Mouse (Mus musculus): ENCODE data around the gene Efna3. TPM values are rescaled to one million over a fixed set of nuclear protein-coding genes. Genes with fewer than 3 reads are reported as not detected.

The Efna3 gene
- polyA plus RNA-seq, 1 experiment from 2014 or later = 11.5 TPM

DNA sequence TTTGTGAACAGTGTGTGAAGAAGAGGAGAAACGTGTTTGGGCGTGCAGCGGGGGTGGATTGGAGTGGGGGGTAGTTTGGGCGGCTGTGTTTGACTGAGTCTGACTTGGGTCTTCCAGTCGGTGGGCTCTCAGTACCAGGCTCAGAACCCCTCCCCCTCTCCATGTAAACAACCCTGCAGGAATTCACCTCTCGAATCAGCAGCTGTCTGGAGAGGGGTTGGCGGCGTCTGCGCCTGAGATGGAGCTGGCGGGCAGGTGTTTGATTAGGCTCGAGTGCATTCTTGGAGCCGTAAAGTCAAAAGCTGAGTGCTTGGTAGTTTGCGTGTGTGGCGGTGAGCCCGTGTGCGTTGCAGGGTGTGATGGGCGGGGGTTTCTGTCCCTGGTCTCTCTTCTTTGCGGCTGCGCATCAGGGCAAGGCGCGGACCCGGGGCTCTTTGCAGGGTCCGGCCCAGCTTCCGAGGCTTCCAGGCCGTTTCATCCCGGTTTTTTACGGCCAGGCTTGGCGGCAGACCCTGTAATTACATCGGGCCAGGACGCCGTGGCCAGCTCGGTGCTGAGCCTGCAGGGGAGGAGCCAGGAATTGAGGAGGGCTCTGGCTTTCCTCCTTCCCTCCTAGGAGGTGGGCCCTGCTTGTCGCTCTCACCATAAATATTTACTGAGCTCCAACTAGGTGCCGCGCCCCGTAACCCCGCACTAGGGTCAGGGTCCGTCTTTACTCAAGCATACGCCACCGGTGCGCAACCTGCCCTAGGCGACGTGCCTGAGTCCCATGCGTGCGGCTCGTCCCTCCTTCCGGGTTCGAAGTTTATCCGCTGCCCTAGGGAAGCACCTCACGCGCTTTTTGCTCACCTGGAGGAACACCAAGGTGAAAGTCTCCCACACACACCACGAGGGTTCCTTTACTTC, 41.9 kb downstream of the Efna3 start, which contains the start of gene Efna1:
TSS of gene Efna1 (minus strand) at position 537 of the 906 bp plus-strand sequence.
- ATAC-seq (ENCODE audit: low FRiP score, low TSS enrichment) = peak; percentile 44
- H3K4me2 ChIP-seq (replicated peaks; ENCODE audit: low read depth, low read length) = peak within 1 kb of the TSS; percentile 91

DNA sequence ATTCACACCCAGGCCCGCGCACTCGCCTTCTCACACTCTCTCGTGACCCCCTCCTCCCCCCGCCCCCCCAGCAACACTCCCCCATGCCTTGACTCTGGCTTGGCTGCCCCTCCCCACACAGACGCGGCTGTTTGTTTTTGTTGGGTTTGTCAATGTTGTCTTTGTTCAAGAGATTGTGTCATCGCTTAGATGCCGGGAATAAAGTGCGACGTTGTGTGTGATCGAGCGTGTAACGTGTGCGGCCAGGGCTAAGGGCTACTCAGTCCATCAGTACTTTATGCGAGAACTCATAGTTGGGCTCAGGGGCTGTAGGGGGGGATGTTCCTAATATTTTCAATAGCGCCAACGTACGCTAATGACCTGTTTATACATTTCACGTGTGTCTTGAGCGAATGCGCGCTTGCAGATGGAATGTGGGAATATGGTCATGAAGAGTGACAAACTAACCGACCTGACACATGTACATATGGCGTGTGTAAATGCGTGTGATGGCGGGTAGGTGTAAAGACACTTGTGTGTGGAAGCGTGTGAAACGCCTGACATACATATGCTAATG, 42.6 kb downstream of the Efna3 start:
- Histone ChIP-seq H3K27me3 (ENCODE audit: insufficient read depth, low read length) (no peaks in the 10 kb centered on the region), H3K4me3 (ENCODE audit: low read length) (peak overlapping the region; percentile 59), H3K27ac (ENCODE audit: low read length) (peak overlapping the region; percentile 88), H3K9ac (replicated peaks; ENCODE audit: low read length) (peak overlapping the region; percentile 75), H3K36me3 (ENCODE audit: insufficient read depth, low read length) (peaks cover 10% of the 10 kb centered on the region), H3K4me2 (replicated peaks; ENCODE audit: low read depth, low read length) (peak overlapping the region; percentile 91), H3K9me3 (ENCODE audit: low read length) (no peaks in the 10 kb centered on the region), H3K4me1 (ENCODE audit: insufficient read depth, low read length) (peaks cover 51% of the 10 kb centered on the region)
- WGBS = under 1% methylated on average over 29 of the region's 29 CpGs
- ATAC-seq (ENCODE audit: low FRiP score, low TSS enrichment) = no peak

More for the DNA sequence above, 41.9 kb downstream of the Efna3 start, which contains the start of gene Efna1:
- Histone ChIP-seq H3K36me3 (ENCODE audit: insufficient read depth, low read length) (peaks cover 3% of the 10 kb centered on the region), H3K27me3 (ENCODE audit: insufficient read depth, low read length) (no peaks in the 10 kb centered on the region), H3K27ac (ENCODE audit: low read length) (peak within 1 kb of the TSS; percentile 88), H3K4me1 (ENCODE audit: insufficient read depth, low read length) (peaks cover 50% of the 10 kb centered on the region), H3K9me3 (ENCODE audit: low read length) (no peaks in the 10 kb centered on the region), H3K9ac (replicated peaks; ENCODE audit: low read length) (peak within 1 kb of the TSS; percentile 75), H3K4me3 (ENCODE audit: low read length) (peak within 1 kb of the TSS; percentile 59)
- WGBS = under 1% methylated on average over 52 of the region's 52 CpGs

DNA sequence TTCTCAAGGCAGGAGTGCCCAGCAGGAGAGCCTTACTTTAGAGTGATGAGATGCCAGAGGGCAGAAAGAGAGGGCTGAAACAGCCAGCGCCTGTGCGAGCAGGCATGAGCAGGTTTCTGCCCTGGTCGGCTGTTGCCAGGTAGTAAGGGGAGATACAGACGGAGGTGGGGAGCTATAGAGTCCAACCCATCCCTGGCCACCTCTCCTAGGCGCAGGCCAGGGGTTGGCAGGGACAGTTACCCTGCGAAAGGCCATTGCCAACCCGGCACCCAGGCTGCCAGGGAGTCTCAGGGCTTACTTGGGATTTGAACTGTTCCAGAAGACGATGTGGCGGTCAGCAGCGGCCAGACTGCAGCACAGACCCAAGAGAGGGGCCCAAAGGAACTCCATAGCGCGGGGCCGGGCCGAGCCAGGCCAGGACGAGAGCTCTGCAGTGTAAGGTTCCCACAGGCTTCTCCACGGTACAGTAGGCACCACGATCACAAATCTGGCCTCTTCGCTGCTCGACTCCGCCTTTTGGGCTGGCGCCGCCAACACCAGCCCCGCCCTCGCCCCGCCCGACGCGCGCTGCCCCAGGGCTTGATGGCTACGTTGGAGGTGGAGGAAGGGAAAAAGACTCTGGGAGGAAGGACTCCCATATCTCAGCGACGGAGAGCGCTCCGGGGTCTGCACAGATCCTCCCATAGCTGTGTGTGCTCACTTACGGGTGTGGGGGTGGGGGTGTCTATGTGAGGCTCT, 43.4 kb downstream of the Efna3 start:
- Histone ChIP-seq H3K4me3 (ENCODE audit: low read length) (peak overlapping the region; percentile 59), H3K27ac (ENCODE audit: low read length) (peak overlapping the region; percentile 88), H3K4me2 (replicated peaks; ENCODE audit: low read depth, low read length) (peak overlapping the region; percentile 91), H3K9me3 (ENCODE audit: low read length) (no peaks in the 10 kb centered on the region), H3K27me3 (ENCODE audit: insufficient read depth, low read length) (no peaks in the 10 kb centered on the region), H3K9ac (replicated peaks; ENCODE audit: low read length) (peak overlapping the region; percentile 75), H3K4me1 (ENCODE audit: insufficient read depth, low read length) (peaks cover 51% of the 10 kb centered on the region), H3K36me3 (ENCODE audit: insufficient read depth, low read length) (peaks cover 14% of the 10 kb centered on the region)
- peak; percentile 83 for ATAC-seq (ENCODE audit: low FRiP score, low TSS enrichment)
- WGBS = 2% methylated on average over 35 of the region's 35 CpGs

- WGBS = 7% methylated on average over 8 of the region's 8 CpGs
- peaks cover 15% of the 10 kb centered on the region for H3K36me3 ChIP-seq (ENCODE audit: insufficient read depth, low read length)
- peaks cover 44% of the 10 kb centered on the region for H3K4me1 ChIP-seq (ENCODE audit: insufficient read depth, low read length)
- H3K9ac ChIP-seq (replicated peaks; ENCODE audit: low read length) = peak overlapping the region; percentile 75
- no peak for ATAC-seq (ENCODE audit: low FRiP score, low TSS enrichment)
- H3K27me3 ChIP-seq (ENCODE audit: insufficient read depth, low read length) = no peaks in the 10 kb centered on the region
- H3K4me3 ChIP-seq (ENCODE audit: low read length) = peak overlapping the region; percentile 59
- H3K9me3 ChIP-seq (ENCODE audit: low read length) = no peaks in the 10 kb centered on the region
- H3K4me2 ChIP-seq (replicated peaks; ENCODE audit: low read depth, low read length) = peak overlapping the region; percentile 91
- H3K27ac ChIP-seq (ENCODE audit: low read length) = peak overlapping the region; percentile 88
Measured at GRCm38 (mm10) chr3:89278643-89279042, 44.1 kb downstream of the Efna3 start.

DNA sequence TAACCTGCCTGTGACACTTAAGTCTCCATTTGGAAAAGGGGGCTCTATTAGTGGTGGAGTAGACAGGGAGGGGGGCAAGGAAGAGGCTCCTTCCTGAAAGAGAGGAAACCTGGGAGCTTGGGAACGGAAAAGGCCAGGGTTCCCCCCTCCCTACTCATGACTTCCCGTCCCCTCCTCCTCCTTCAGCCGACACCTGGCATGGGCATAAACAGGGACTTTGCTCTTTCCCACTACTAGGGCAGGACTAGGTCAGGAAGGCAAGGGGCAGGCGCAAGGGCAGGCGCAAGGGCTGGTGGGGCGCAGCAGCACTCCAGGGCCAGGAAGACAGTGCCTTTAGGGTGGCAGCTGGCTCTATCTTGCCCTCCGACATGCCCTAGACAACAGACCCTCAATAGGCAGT, 44.7 kb downstream of the Efna3 start:
- Histone ChIP-seq H3K27me3 (ENCODE audit: insufficient read depth, low read length) (no peaks in the 10 kb centered on the region), H3K4me2 (replicated peaks; ENCODE audit: low read depth, low read length) (peak overlapping the region; percentile 91), H3K9ac (replicated peaks; ENCODE audit: low read length) (peak overlapping the region; percentile 75), H3K9me3 (ENCODE audit: low read length) (no peaks in the 10 kb centered on the region), H3K27ac (ENCODE audit: low read length) (peak overlapping the region; percentile 88), H3K36me3 (ENCODE audit: insufficient read depth, low read length) (peaks cover 18% of the 10 kb centered on the region), H3K4me1 (ENCODE audit: insufficient read depth, low read length) (peaks cover 44% of the 10 kb centered on the region), H3K4me3 (ENCODE audit: low read length) (peak overlapping the region; percentile 59)
- 31% methylated on average over 7 of the region's 7 CpGs for WGBS
- ATAC-seq (ENCODE audit: low FRiP score, low TSS enrichment) = peak; percentile 43

GRCm38 (mm10) chr3:89277281-89278021, 45.3 kb downstream of the Efna3 start:
- Histone ChIP-seq H3K36me3 (ENCODE audit: insufficient read depth, low read length) (peaks cover 22% of the 10 kb centered on the region), H3K4me1 (ENCODE audit: insufficient read depth, low read length) (peaks cover 44% of the 10 kb centered on the region), H3K27ac (ENCODE audit: low read length) (peak overlapping the region; percentile 88), H3K27me3 (ENCODE audit: insufficient read depth, low read length) (no peaks in the 10 kb centered on the region), H3K9me3 (ENCODE audit: low read length) (no peaks in the 10 kb centered on the region), H3K4me2 (replicated peaks; ENCODE audit: low read depth, low read length) (peak overlapping the region; percentile 91), H3K9ac (replicated peaks; ENCODE audit: low read length) (peak overlapping the region; percentile 75), H3K4me3 (ENCODE audit: low read length) (peak overlapping the region; percentile 59)
- ATAC-seq (ENCODE audit: low FRiP score, low TSS enrichment) = peak; percentile 13
- WGBS = 20% methylated on average over 14 of the region's 14 CpGs

DNA sequence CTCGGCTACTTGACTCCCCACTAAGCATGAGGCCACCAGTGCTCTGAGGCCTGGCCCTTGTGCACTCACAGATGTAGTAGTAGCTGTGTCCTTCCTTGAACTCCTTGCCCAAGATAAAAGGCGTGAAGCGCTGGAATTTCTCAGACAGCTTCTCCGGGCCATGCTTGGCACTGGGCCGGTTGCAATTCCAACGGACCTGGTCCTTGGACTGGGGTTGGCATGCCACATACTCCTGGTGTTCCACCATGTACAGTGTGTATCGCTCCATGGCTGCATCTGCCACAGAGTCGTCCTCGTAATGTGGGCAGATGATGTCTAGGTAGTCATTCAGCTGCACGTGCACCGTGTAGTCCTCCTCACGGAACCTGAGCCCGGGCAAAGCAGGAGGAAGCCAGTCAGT, 46.7 kb downstream of the Efna3 start:
- WGBS = 92% methylated on average over 13 of the region's 13 CpGs

GRCm38 (mm10) chr3:89271760-89272159, 51.0 kb downstream of the Efna3 start:
- no peak for ATAC-seq (ENCODE audit: low FRiP score, low TSS enrichment)
- H3K27ac ChIP-seq (ENCODE audit: low read length) = no peak overlapping the region
- H3K4me3 ChIP-seq (ENCODE audit: low read length) = no peak overlapping the region
- H3K4me1 ChIP-seq (ENCODE audit: insufficient read depth, low read length) = peaks cover 46% of the 10 kb centered on the region
- no peaks in the 10 kb centered on the region for H3K27me3 ChIP-seq (ENCODE audit: insufficient read depth, low read length)
- H3K36me3 ChIP-seq (ENCODE audit: insufficient read depth, low read length) = peaks cover 33% of the 10 kb centered on the region
- H3K9me3 ChIP-seq (ENCODE audit: low read length) = no peaks in the 10 kb centered on the region
- WGBS = 68% methylated on average over 6 of the region's 6 CpGs
- no peak overlapping the region for H3K4me2 ChIP-seq (replicated peaks; ENCODE audit: low read depth, low read length)
- H3K9ac ChIP-seq (replicated peaks; ENCODE audit: low read length) = no peak overlapping the region

More for the DNA sequence above, 46.7 kb downstream of the Efna3 start:
- no peak overlapping the region for H3K27ac ChIP-seq (ENCODE audit: low read length)
- H3K4me3 ChIP-seq (ENCODE audit: low read length) = no peak overlapping the region
- H3K36me3 ChIP-seq (ENCODE audit: insufficient read depth, low read length) = peaks cover 30% of the 10 kb centered on the region
- no peak overlapping the region; the same call in 1 of the 2 replicates for H3K4me2 ChIP-seq (replicated peaks; ENCODE audit: low read depth, low read length)
- ATAC-seq (ENCODE audit: low FRiP score, low TSS enrichment) = no peak
- no peaks in the 10 kb centered on the region for H3K9me3 ChIP-seq (ENCODE audit: low read length)
- no peak overlapping the region for H3K9ac ChIP-seq (replicated peaks; ENCODE audit: low read length)
- H3K4me1 ChIP-seq (ENCODE audit: insufficient read depth, low read length) = peaks cover 36% of the 10 kb centered on the region
- H3K27me3 ChIP-seq (ENCODE audit: insufficient read depth, low read length) = no peaks in the 10 kb centered on the region

DNA sequence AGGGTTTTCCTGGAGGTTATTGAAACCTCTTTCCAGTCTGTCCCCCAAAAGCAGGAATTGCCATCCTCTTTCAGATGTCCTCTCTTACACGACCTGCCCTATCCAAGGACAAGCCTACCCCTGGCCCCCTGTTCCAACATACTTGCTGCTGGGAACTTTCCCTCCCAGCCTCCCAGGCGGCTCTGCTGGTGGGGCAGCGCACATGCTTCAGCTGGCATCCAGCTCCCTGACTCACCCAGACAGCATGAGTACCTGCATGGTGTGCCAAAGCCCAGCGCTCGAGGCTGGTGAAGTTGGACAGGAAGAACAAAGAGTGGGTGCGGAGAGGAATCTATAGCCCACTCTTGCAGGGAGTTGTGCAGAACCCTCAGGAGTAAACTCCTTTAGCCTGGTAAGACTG, 51.9 kb downstream of the Efna3 start:
- peak overlapping the region; percentile 88 for H3K27ac ChIP-seq (ENCODE audit: low read length)
- 65% methylated on average over 6 of the region's 6 CpGs for WGBS

More for the DNA sequence above, 51.9 kb downstream of the Efna3 start:
- Histone ChIP-seq H3K4me1 (ENCODE audit: insufficient read depth, low read length) (peaks cover 40% of the 10 kb centered on the region), H3K9me3 (ENCODE audit: low read length) (no peaks in the 10 kb centered on the region), H3K36me3 (ENCODE audit: insufficient read depth, low read length) (peaks cover 31% of the 10 kb centered on the region), H3K4me2 (replicated peaks; ENCODE audit: low read depth, low read length) (peak overlapping the region; percentile 76), H3K4me3 (ENCODE audit: low read length) (peak overlapping the region; percentile 62), H3K9ac (replicated peaks; ENCODE audit: low read length) (peak overlapping the region; percentile 77), H3K27me3 (ENCODE audit: insufficient read depth, low read length) (no peaks in the 10 kb centered on the region)
- no peak for ATAC-seq (ENCODE audit: low FRiP score, low TSS enrichment)

Measured in kidney, embryonic 16.5 days (tissue).